23 mouse cellular contexts compared by ENCODE assay signal in the genomic region with DNA sequence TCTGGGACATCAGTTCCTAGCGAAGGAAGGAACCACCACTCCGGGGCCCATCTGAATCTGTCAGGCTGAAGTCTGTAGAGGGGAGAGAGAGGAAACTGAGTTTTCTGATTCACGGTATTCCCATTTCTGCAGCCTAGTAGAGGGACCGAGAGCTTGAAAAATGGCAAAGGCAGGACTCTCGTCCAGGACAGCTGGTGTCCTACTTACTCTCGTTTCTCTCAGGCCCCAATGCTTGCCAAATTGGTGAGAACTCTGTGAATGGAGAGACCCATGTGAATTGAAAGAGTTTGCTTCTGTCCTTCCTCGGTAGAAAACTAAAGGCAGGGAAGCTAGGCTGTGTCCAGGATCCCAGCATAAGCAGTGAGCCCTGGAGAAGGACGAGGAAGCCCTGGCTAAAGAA. TPM values are rescaled to one million over a fixed set of nuclear protein-coding genes. Genes with fewer than 3 reads are reported as not detected.
DNase-seq lines count a peak whose midpoint lies in the region; ATAC-seq lines count a peak whose summit lies in the region.
"Had no signal": no experiment of that assay in that cellular context is flagged by ENCODE, and none has a peak within 500 bp of the region (broad histone marks: within the 10 kb centered on the region; RNA-seq: fewer than 3 reads in every experiment).

No protein-coding gene starts in this region.

- peaks cover 32% of the 10 kb centered on the region for H3K4me1 ChIP-seq in heart, embryonic 12.5 days (replicated peaks)
- H3K4me1 ChIP-seq in midbrain, embryonic 12.5 days = peaks cover 35% of the 10 kb centered on the region
- peaks cover 30% of the 10 kb centered on the region for H3K4me1 ChIP-seq in midbrain, embryonic 11.5 days (ENCODE audit: control insufficient read depth, insufficient read depth, low read length)
- peaks cover 17% of the 10 kb centered on the region; the same call in 1 of the 2 replicates for H3K4me1 ChIP-seq in hindbrain, embryonic 14.5 days (replicated peaks; ENCODE audit: control insufficient read depth, insufficient read depth, low read length)
- peaks cover 34% of the 10 kb centered on the region for H3K4me1 ChIP-seq in midbrain, embryonic 15.5 days

- DNase-seq in heart, postnatal 14 days = no peak
- DNase-seq in midbrain, embryonic 11.5 days (ENCODE audit: low spot score, missing footprints) = no peak
- no peak for DNase-seq in hindbrain, embryonic 14.5 days (ENCODE audit: low spot score)
- DNase-seq in cerebellum, postnatal 25 days = no peak
- no peak for DNase-seq in right cerebral cortex, postnatal 4 days
- DNase-seq: adrenal gland, adult 8-10 months; cerebellum, adult 9-10 months; gastrocnemius, postnatal 10 days; lung, postnatal 4 days; right cerebral cortex, postnatal 14 days had no signal

- WGBS in heart, embryonic 12.5 days = 59% methylated on average over 8 of the region's 8 CpGs
- WGBS in midbrain, embryonic 12.5 days = 58% methylated on average over 8 of the region's 8 CpGs
- WGBS in midbrain, embryonic 11.5 days = 61% methylated on average over 8 of the region's 8 CpGs
- WGBS in hindbrain, embryonic 14.5 days = 65% methylated on average over 8 of the region's 8 CpGs
- WGBS in midbrain, embryonic 15.5 days = 62% methylated on average over 8 of the region's 8 CpGs

- no peaks in the 10 kb centered on the region for H3K9me3 ChIP-seq in heart, embryonic 12.5 days (replicated peaks)
- no peaks in the 10 kb centered on the region for H3K9me3 ChIP-seq in midbrain, embryonic 12.5 days
- no peaks in the 10 kb centered on the region for H3K9me3 ChIP-seq in midbrain, embryonic 11.5 days (ENCODE audit: control insufficient read depth, low read length)
- no peaks in the 10 kb centered on the region for H3K9me3 ChIP-seq in hindbrain, embryonic 14.5 days (ENCODE audit: control insufficient read depth, low read length)
- no peaks in the 10 kb centered on the region for H3K9me3 ChIP-seq in midbrain, embryonic 15.5 days
- H3K9me3 ChIP-seq: limb, embryonic 10.5 days; liver, embryonic 12.5 days; neural tube, embryonic 12.5 days; stomach, embryonic 15.5 days had no signal

- H3K36me3 ChIP-seq in heart, embryonic 12.5 days = no peaks in the 10 kb centered on the region
- H3K36me3 ChIP-seq in midbrain, embryonic 12.5 days = no peaks in the 10 kb centered on the region
- no peaks in the 10 kb centered on the region; the same call in 1 of the 2 replicates for H3K36me3 ChIP-seq in midbrain, embryonic 11.5 days (ENCODE audit: control insufficient read depth, insufficient read depth, low read length)
- no peaks in the 10 kb centered on the region for H3K36me3 ChIP-seq in hindbrain, embryonic 14.5 days (replicated peaks; ENCODE audit: control insufficient read depth, insufficient read depth)
- H3K36me3 ChIP-seq in midbrain, embryonic 15.5 days (replicated peaks) = no peaks in the 10 kb centered on the region
- H3K36me3 ChIP-seq: limb, embryonic 10.5 days; liver, embryonic 12.5 days; neural tube, embryonic 12.5 days; stomach, embryonic 15.5 days had no signal

- H3K4me3 ChIP-seq in heart, embryonic 12.5 days = no peak overlapping the region
- no peak overlapping the region for H3K4me3 ChIP-seq in midbrain, embryonic 12.5 days
- no peak overlapping the region for H3K4me3 ChIP-seq in midbrain, embryonic 11.5 days (ENCODE audit: low read depth, low read length)
- no peak overlapping the region; the same call in 1 of the 2 replicates for H3K4me3 ChIP-seq in hindbrain, embryonic 14.5 days (replicated peaks; ENCODE audit: low read length)
- H3K4me3 ChIP-seq in midbrain, embryonic 15.5 days = no peak overlapping the region

- peaks cover 75% of the 10 kb centered on the region for H3K27me3 ChIP-seq in heart, embryonic 12.5 days (replicated peaks)
- peaks cover 77% of the 10 kb centered on the region for H3K27me3 ChIP-seq in midbrain, embryonic 12.5 days
- H3K27me3 ChIP-seq in midbrain, embryonic 11.5 days (ENCODE audit: control insufficient read depth, insufficient read depth, low read length) = peaks cover 56% of the 10 kb centered on the region
- H3K27me3 ChIP-seq in hindbrain, embryonic 14.5 days (ENCODE audit: control insufficient read depth, insufficient read depth, low read length) = peaks cover 56% of the 10 kb centered on the region
- H3K27me3 ChIP-seq in midbrain, embryonic 15.5 days (replicated peaks) = peaks cover 57% of the 10 kb centered on the region
- H3K27me3 ChIP-seq: Patski had no signal

- ATAC-seq in heart, embryonic 12.5 days (ENCODE audit: insufficient number of reproducible peaks, low FRiP score) = no peak
- no peak for ATAC-seq in midbrain, embryonic 12.5 days (ENCODE audit: low FRiP score, low read depth)
- ATAC-seq in midbrain, embryonic 11.5 days (ENCODE audit: low FRiP score) = no peak
- no peak for ATAC-seq in hindbrain, embryonic 14.5 days (ENCODE audit: low FRiP score)
- ATAC-seq in midbrain, embryonic 15.5 days (replicated peaks) = no peak
- ATAC-seq: forebrain, postnatal 0 days; liver, embryonic 12.5 days; Patski had no signal

- intact Hi-C loops in heart, postnatal 14 days (cut with DNase I) = no loop called here

- H3K9ac ChIP-seq in heart, embryonic 12.5 days = no peak overlapping the region
- peak overlapping the region; percentile 24; the same call in 1 of the 2 replicates for H3K9ac ChIP-seq in midbrain, embryonic 12.5 days (replicated peaks)
- no peak overlapping the region for H3K9ac ChIP-seq in midbrain, embryonic 11.5 days (ENCODE audit: low read length)
- H3K9ac ChIP-seq in hindbrain, embryonic 14.5 days = no peak overlapping the region
- no peak overlapping the region for H3K9ac ChIP-seq in midbrain, embryonic 15.5 days
- H3K9ac ChIP-seq: liver, embryonic 12.5 days; lung, embryonic 14.5 days; neural tube, embryonic 12.5 days; stomach, embryonic 15.5 days had no signal

- H3K27ac ChIP-seq in heart, embryonic 12.5 days (ENCODE audit: poor library complexity, severe bottlenecking) = no peak overlapping the region
- no peak overlapping the region for H3K27ac ChIP-seq in midbrain, embryonic 12.5 days (replicated peaks)
- H3K27ac ChIP-seq in midbrain, embryonic 11.5 days (ENCODE audit: low read depth, low read length) = no peak overlapping the region
- H3K27ac ChIP-seq in hindbrain, embryonic 14.5 days = no peak overlapping the region
- no peak overlapping the region for H3K27ac ChIP-seq in midbrain, embryonic 15.5 days
- H3K27ac ChIP-seq: left cerebral cortex, adult 2 months; limb, embryonic 10.5 days; liver, embryonic 12.5 days; neural tube, embryonic 12.5 days; stomach, embryonic 15.5 days had no signal

- peak overlapping the region; percentile 77; the same call in 1 of the 2 replicates for H3K4me2 ChIP-seq in heart, embryonic 12.5 days
- no peak overlapping the region for H3K4me2 ChIP-seq in midbrain, embryonic 12.5 days (replicated peaks)
- H3K4me2 ChIP-seq in midbrain, embryonic 11.5 days = no peak overlapping the region
- H3K4me2 ChIP-seq in hindbrain, embryonic 14.5 days (replicated peaks) = peak overlapping the region; percentile 52
- peak overlapping the region; percentile 53 for H3K4me2 ChIP-seq in midbrain, embryonic 15.5 days

RNA-seq across cellular contexts. Expression of a gene that starts 3.3 kb away (rescaled TPM):
- 2.6 and 2.9 TPM in 2 replicates for polyA plus RNA-seq in heart, embryonic 12.5 days (2016; fragmentation: Nextera tagmentation; extraction: Ambion mirVana)
- 10 to 100 TPM; 10.2 to 10.3 TPM for total RNA-seq in heart, postnatal 14 days (2021)
- 8.5 and 8.7 TPM in 2 replicates for polyA plus RNA-seq in midbrain, embryonic 12.5 days (2016; fragmentation: Nextera tagmentation; extraction: Ambion mirVana)
- 6.9 and 7.6 TPM in 2 replicates for polyA plus RNA-seq in midbrain, embryonic 11.5 days (2014; fragmentation: Nextera tagmentation; extraction: Ambion mirVana)
- 10.3 and 12.4 TPM in 2 replicates for polyA plus RNA-seq in hindbrain, embryonic 14.5 days (2014; fragmentation: Nextera tagmentation; extraction: Ambion mirVana)
- 6.3 and 8.9 TPM in 2 replicates for polyA plus RNA-seq in midbrain, embryonic 15.5 days (2015; fragmentation: Nextera tagmentation; extraction: Ambion mirVana)
- total RNA-seq: monocyte, adult 5-6 weeks had no signal

RNA-seq across cellular contexts. Expression of a gene that starts 17.5 kb away (rescaled TPM):
- not detected in 2 replicates for polyA plus RNA-seq in heart, embryonic 12.5 days (2016; fragmentation: Nextera tagmentation; extraction: Ambion mirVana)
- total RNA-seq in heart, postnatal 14 days (2021) = under 1 TPM in 1 of 2 experiments, not detected in 1; 0.69 TPM
- 5.0 and 5.5 TPM in 2 replicates for polyA plus RNA-seq in midbrain, embryonic 12.5 days (2016; fragmentation: Nextera tagmentation; extraction: Ambion mirVana)
- 3.6 and 4.6 TPM in 2 replicates for polyA plus RNA-seq in midbrain, embryonic 11.5 days (2014; fragmentation: Nextera tagmentation; extraction: Ambion mirVana)
- 19.5 and 24.2 TPM in 2 replicates for polyA plus RNA-seq in hindbrain, embryonic 14.5 days (2014; fragmentation: Nextera tagmentation; extraction: Ambion mirVana)
- polyA plus RNA-seq in midbrain, embryonic 15.5 days (2015; fragmentation: Nextera tagmentation; extraction: Ambion mirVana) = 13.8 and 15.5 TPM in 2 replicates
- total RNA-seq: ES-E14 had no signal
- polyA plus RNA-seq: liver, embryonic 12.5 days had no signal

RNA-seq across cellular contexts. Expression of a gene that starts 34.7 kb away (rescaled TPM):
- polyA plus RNA-seq in heart, embryonic 12.5 days (2016; fragmentation: Nextera tagmentation; extraction: Ambion mirVana) = 39.9 and 40.5 TPM in 2 replicates
- 10 to 100 TPM; 24.6 to 25.8 TPM for total RNA-seq in heart, postnatal 14 days (2021)
- polyA plus RNA-seq in midbrain, embryonic 12.5 days (2016; fragmentation: Nextera tagmentation; extraction: Ambion mirVana) = 56.9 and 63.5 TPM in 2 replicates
- polyA plus RNA-seq in midbrain, embryonic 11.5 days (2014; fragmentation: Nextera tagmentation; extraction: Ambion mirVana) = 70.2 and 70.3 TPM in 2 replicates
- 72.5 and 82.6 TPM in 2 replicates for polyA plus RNA-seq in hindbrain, embryonic 14.5 days (2014; fragmentation: Nextera tagmentation; extraction: Ambion mirVana)
- polyA plus RNA-seq in midbrain, embryonic 15.5 days (2015; fragmentation: Nextera tagmentation; extraction: Ambion mirVana) = 65.1 and 66.3 TPM in 2 replicates

RNA-seq across cellular contexts. Expression of a gene that starts 34.9 kb away (rescaled TPM):
- 6.1 and 6.8 TPM in 2 replicates for polyA plus RNA-seq in heart, embryonic 12.5 days (2016; fragmentation: Nextera tagmentation; extraction: Ambion mirVana)
- 1 to 10 TPM; 1.2 to 1.4 TPM for total RNA-seq in heart, postnatal 14 days (2021)
- polyA plus RNA-seq in midbrain, embryonic 12.5 days (2016; fragmentation: Nextera tagmentation; extraction: Ambion mirVana) = 11.9 and 12.6 TPM in 2 replicates
- 9.6 and 9.9 TPM in 2 replicates for polyA plus RNA-seq in midbrain, embryonic 11.5 days (2014; fragmentation: Nextera tagmentation; extraction: Ambion mirVana)
- polyA plus RNA-seq in hindbrain, embryonic 14.5 days (2014; fragmentation: Nextera tagmentation; extraction: Ambion mirVana) = 2.3 and 3.4 TPM in 2 replicates
- polyA plus RNA-seq in midbrain, embryonic 15.5 days (2015; fragmentation: Nextera tagmentation; extraction: Ambion mirVana) = 3.0 and 3.3 TPM in 2 replicates

Comparison
In these comparisons a context has a peak if more than half of its experiments do, and no peak if none do; other contexts are left out.
1. H3K4me2 ChIP-seq: peak in heart, embryonic 12.5 days (single experiment), hindbrain, embryonic 14.5 days (single experiment) and midbrain, embryonic 15.5 days (single experiment); none in midbrain, embryonic 12.5 days (single experiment) and midbrain, embryonic 11.5 days (single experiment).